Mouse (Mus musculus) kidney, adult 2 months (tissue): ENCODE results near the gene Gpi1. TPM values are rescaled to one million over a fixed set of nuclear protein-coding genes. Genes with fewer than 3 reads are reported as not detected.
A peak's percentile ranks its signal among the peaks of the same experiment; 100 is the strongest.

Experiments
- DNase-seq: peaks from one replicate; pipeline ENCODE4 v3.0.0; 2021
- H3K27ac ChIP-seq: fragments of 200-500 bp; 2 replicates; pipeline ENCODE4 v1.5.1; 2012; ENCODE audit warnings: low read depth, low read length, control low read depth, inconsistent platforms; ENCODE audit not compliant: insufficient read depth
- H3K27me3 ChIP-seq: fragments of 200-500 bp; replicated peaks from 2 replicates; pipeline ENCODE4 v1.6.1; 2012; ENCODE audit warnings: mild to moderate bottlenecking, moderate library complexity, low read length, inconsistent platforms; ENCODE audit not compliant: control insufficient read depth, insufficient read depth
- H3K36me3 ChIP-seq: fragments of 200-500 bp; 2 replicates; pipeline ENCODE4 v1.6.1; 2012; ENCODE audit warnings: mild to moderate bottlenecking, moderate library complexity, low read length, inconsistent platforms; ENCODE audit not compliant: control insufficient read depth, insufficient read depth
- H3K4me1 ChIP-seq: fragments of 200-500 bp; 2 replicates; pipeline ENCODE4 v1.6.1; 2011; ENCODE audit warnings: low read length; ENCODE audit not compliant: control insufficient read depth, insufficient read depth
- H3K4me3 ChIP-seq: fragments of 200-500 bp; 2 replicates; pipeline ENCODE4 v1.5.1; 2011; ENCODE audit warnings: mild to moderate bottlenecking, low read depth, low read length, control low read depth; ENCODE audit not compliant: insufficient read depth
- CTCF ChIP-seq: fragments of 200-500 bp; conservative IDR thresholded peaks from 2 replicates; pipeline ENCODE4 v1.5.1; 2011; ENCODE audit warnings: low read depth, mild to moderate bottlenecking, control low read depth, low read length, moderate library complexity, mixed read lengths; ENCODE audit not compliant: insufficient read depth, insufficient read length
- POLR2A ChIP-seq: fragments of 200-500 bp; IDR thresholded peaks from one replicate; pipeline ENCODE4 v1.6.1; 2011; ENCODE audit warnings: low read depth, low read length, control low read depth
- WGBS: fragments of 180-500 bp; shearing (Covaris S2); methylation state at CpG from one replicate; pipeline ENCODE4 v1.1.7; 2018; 5-methylcytosine and 5-hydroxymethylcytosine counted together
- polyA plus RNA-seq: library from polyadenylated mRNA; depleted of rRNA; stranded (reverse); fragments of >200 nt; gene quantifications from 2 replicates; pipeline ENCODE4 v1.2.3, GENCODE M21; 2012

The Gpi1 gene
- polyA plus RNA-seq, 1 experiment, result 413 TPM

- Histone ChIP-seq H3K27me3 (no peaks in the 10 kb centered on the region), H3K36me3 (peaks cover 6% of the 10 kb centered on the region), H3K27ac (no peak overlapping the region), H3K4me3 (no peak overlapping the region), H3K4me1 (no peaks in the 10 kb centered on the region)
- no peak for DNase-seq
- TF ChIP-seq CTCF (no peak), POLR2A (no peak)
- 93% methylated on average over 11 of the region's 11 CpGs for WGBS
Measured at GRCm38 (mm10) chr7:34242176-34242575, 12.0 kb upstream of the Gpi1 start.

DNA sequence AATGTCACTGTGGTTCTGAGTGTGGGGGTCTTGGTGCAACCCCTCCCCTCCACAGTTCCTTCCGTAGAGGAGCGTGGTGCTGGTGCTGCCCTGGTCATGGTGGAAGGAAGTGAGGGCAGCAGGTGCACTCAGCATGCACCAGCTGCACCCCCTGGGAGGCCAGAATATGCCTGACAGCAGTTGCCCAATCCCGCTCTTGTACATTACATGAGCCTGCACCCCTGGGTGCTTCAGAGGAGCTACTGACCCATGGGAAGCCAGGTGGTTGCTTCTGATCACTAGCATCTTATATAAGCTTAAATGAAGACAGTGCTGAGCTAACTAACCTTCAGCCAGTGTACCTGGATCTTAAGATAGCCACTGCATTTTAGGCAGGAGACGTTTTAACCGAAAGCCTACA, 8.0 kb upstream of the Gpi1 start:
- TF ChIP-seq CTCF, result no peak
- no peak for TF ChIP-seq POLR2A
- H3K4me3 ChIP-seq, result no peak overlapping the region
- H3K4me1 ChIP-seq, result peaks cover 4% of the 10 kb centered on the region; the same call in 1 of the 2 replicates
- 90% methylated on average over 5 of the region's 5 CpGs for WGBS
- DNase-seq, result no peak
- peaks cover 2% of the 10 kb centered on the region; the same call in 1 of the 2 replicates for H3K36me3 ChIP-seq
- no peak overlapping the region for H3K27ac ChIP-seq
- H3K27me3 ChIP-seq, result no peaks in the 10 kb centered on the region

DNA sequence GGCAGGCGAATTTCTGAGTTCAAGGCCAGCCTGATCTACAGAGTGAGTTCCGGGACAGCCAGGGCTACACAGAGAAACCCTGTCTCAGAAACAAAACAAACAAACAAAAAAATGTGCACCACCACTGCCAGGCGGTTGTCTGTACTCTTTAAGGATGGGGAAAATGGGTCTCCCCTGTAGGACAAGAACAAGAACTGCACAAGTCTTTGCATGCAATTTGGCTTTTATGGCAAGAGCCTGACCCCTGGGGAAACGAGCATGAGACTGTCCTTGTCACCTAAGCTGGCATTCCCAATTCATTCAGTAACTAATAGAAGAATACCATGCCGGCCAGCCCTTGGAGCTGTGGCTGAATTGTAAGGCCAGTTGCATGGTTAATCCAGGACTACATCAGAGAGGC, 5.5 kb upstream of the Gpi1 start:
- Histone ChIP-seq H3K27me3 (no peaks in the 10 kb centered on the region), H3K36me3 (no peaks in the 10 kb centered on the region), H3K27ac (no peak overlapping the region), H3K4me1 (peaks cover 5% of the 10 kb centered on the region; the same call in 1 of the 2 replicates), H3K4me3 (no peak overlapping the region)
- DNase-seq, result no peak
- WGBS, result 89% methylated on average over 5 of the region's 5 CpGs
- TF ChIP-seq CTCF (no peak), POLR2A (no peak)

DNA sequence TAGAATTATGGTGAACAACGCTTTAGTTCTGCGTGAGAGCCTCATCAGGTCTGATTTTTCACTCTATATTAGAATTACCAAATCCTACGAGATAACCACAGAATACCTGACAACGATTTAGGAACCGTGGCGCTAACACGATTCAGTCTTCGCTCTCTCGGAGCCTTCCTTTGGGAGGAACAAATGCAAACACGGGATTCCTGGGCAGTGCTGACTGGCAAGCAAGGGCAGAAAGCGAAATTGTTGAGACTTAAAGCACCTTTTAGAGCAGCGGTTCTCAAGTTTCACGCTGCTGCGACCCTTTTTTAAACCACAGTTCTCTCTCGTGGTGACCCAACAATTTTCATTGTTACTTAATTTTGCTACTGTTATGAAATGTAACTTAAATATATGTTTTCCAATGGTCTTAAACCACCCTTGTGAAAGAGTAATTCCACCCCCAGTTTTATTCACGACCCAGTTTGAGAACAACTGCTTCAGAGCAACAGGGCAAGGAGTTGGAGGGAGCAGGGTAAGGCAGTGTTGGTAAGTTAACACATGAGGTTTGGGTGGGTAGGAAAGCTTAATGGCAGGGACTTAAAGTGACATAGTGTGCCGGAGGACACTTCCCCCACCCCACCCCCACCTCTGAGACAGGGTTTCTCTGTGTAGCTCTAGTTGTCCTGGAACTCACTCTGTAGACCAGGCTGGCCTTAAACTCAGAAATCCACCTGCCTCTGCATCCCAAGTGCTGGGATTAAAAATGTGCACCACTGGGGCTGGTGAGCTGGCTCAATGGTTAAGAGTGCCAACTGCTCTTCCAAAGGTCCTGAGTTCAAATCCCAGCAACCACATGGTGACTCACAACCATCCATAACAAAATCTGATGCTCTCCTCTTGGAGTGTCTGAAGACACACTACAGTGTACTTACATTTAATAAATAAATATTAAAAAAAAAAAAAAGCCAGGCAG, 4.8 kb upstream of the Gpi1 start:
- 2% methylated on average over 17 of the region's 17 CpGs for WGBS
- H3K27ac ChIP-seq, result peak overlapping the region; percentile 99
- no peaks in the 10 kb centered on the region for H3K27me3 ChIP-seq
- DNase-seq, result no peak
- H3K4me3 ChIP-seq, result peak overlapping the region; percentile 63
- TF ChIP-seq CTCF, result no peak
- no peak for TF ChIP-seq POLR2A
- H3K4me1 ChIP-seq, result peaks cover 5% of the 10 kb centered on the region; the same call in 1 of the 2 replicates
- H3K36me3 ChIP-seq, result no peaks in the 10 kb centered on the region

DNA sequence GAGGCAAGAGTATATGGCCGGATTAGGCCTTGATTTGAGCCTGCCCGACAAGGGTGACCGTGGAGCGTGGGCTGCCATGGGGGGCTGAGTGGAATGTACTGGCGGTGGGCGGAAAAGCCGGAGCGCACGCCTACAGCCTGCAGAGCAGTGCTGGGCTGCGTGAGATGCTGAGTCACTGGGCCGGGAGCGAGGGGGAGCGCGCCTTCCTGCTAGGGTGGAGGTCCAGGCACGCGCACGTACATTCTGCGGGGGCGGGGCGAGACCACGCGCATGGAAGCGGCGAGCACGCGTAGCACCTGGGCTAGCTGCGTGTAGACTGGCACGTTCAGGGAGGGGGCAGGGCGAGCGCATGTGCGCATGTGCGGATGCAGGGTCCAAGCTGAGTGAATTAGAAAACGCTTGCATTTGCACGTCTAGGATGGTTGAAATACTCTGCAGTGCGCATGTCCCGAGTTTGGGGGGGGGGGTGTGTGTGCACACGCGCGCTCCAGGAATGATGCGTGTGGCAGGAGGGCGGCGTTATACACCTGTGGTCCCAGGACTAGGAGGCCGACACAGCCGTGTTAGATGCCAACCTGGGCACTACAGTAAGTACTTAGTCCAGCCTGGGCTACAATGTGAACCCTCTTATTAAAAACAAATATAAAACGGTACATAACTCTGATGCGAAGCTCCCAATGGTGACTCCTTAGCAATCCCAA, 3.9 kb upstream of the Gpi1 start:
- DNase-seq, result peak; percentile 100
- peak overlapping the region; percentile 99 for H3K27ac ChIP-seq
- under 1% methylated on average over 46 of the region's 46 CpGs for WGBS
- peaks cover 5% of the 10 kb centered on the region; the same call in 1 of the 2 replicates for H3K4me1 ChIP-seq
- no peaks in the 10 kb centered on the region for H3K27me3 ChIP-seq
- no peaks in the 10 kb centered on the region for H3K36me3 ChIP-seq
- TF ChIP-seq POLR2A (peak; percentile 92), CTCF (no peak)
- H3K4me3 ChIP-seq, result peak overlapping the region; percentile 63

- TF ChIP-seq POLR2A, result no peak
- TF ChIP-seq CTCF, result no peak
- DNase-seq, result no peak
- WGBS, result 42% methylated on average over 7 of the region's 7 CpGs
- Histone ChIP-seq H3K4me1 (peaks cover 5% of the 10 kb centered on the region; the same call in 1 of the 2 replicates), H3K36me3 (no peaks in the 10 kb centered on the region), H3K27me3 (no peaks in the 10 kb centered on the region), H3K4me3 (peak overlapping the region; percentile 63), H3K27ac (peak overlapping the region; percentile 99)
Measured at GRCm38 (mm10) chr7:34232785-34233725, 2.9 kb upstream of the Gpi1 start.
